Mouse (Mus musculus) cerebellum, adult 2 months (tissue): ENCODE data around the gene Smg6. TPM values are rescaled to one million over a fixed set of nuclear protein-coding genes. Genes with fewer than 3 reads are reported as not detected.
A peak's percentile ranks its signal among the peaks of the same experiment; 100 is the strongest.

ENCODE experiments used
- DNase-seq, 2 experiments: peaks; one replicate each; pipeline ENCODE4 v3.0.0; 2021
- H3K27ac ChIP-seq: fragments of 200-500 bp; 2 replicates; pipeline ENCODE4 v1.5.1; 2012; ENCODE audit warnings: low read length, control low read depth, inconsistent platforms; ENCODE audit not compliant: insufficient read depth
- H3K27me3 ChIP-seq: fragments of 200-500 bp; 2 replicates; pipeline ENCODE4 v1.6.1; 2012; ENCODE audit warnings: inconsistent platforms, mild to moderate bottlenecking, low read length, moderate library complexity; ENCODE audit not compliant: control insufficient read depth, insufficient read depth
- H3K4me1 ChIP-seq: fragments of 200-500 bp; 2 replicates; pipeline ENCODE4 v1.6.1; 2011; ENCODE audit warnings: low read length; ENCODE audit not compliant: control insufficient read depth, insufficient read depth
- H3K4me3 ChIP-seq: fragments of 200-500 bp; replicated peaks from 2 replicates; pipeline ENCODE3; 2011; ENCODE audit warnings: mild to moderate bottlenecking, low read depth, low read length, control low read depth; ENCODE audit not compliant: insufficient read depth
- CTCF ChIP-seq: fragments of 200-500 bp; IDR thresholded peaks from 2 replicates; pipeline ENCODE4 v1.5.1; 2011; ENCODE audit warnings: low read depth, mild to moderate bottlenecking, control low read depth, low read length, moderate library complexity, borderline replicate concordance; ENCODE audit not compliant: insufficient read depth
- POLR2A ChIP-seq: fragments of 200-500 bp; IDR thresholded peaks from 2 replicates; pipeline ENCODE4 v1.6.1; 2011; ENCODE audit warnings: low read length, control low read depth, borderline replicate concordance; ENCODE audit not compliant: insufficient read depth
- WGBS: fragments of 180-500 bp; shearing (Covaris S2); methylation state at CpG from one replicate; pipeline ENCODE4 v1.1.7; 2018; 5-methylcytosine and 5-hydroxymethylcytosine counted together
- polyA plus RNA-seq: library from polyadenylated mRNA; depleted of rRNA; stranded (reverse); fragments of >200 nt; gene quantifications from 2 replicates; pipeline ENCODE4 v1.2.3, GENCODE M21; 2012

The Smg6 gene
- polyA plus RNA-seq, 1 experiment, result 31.1 TPM

DNA sequence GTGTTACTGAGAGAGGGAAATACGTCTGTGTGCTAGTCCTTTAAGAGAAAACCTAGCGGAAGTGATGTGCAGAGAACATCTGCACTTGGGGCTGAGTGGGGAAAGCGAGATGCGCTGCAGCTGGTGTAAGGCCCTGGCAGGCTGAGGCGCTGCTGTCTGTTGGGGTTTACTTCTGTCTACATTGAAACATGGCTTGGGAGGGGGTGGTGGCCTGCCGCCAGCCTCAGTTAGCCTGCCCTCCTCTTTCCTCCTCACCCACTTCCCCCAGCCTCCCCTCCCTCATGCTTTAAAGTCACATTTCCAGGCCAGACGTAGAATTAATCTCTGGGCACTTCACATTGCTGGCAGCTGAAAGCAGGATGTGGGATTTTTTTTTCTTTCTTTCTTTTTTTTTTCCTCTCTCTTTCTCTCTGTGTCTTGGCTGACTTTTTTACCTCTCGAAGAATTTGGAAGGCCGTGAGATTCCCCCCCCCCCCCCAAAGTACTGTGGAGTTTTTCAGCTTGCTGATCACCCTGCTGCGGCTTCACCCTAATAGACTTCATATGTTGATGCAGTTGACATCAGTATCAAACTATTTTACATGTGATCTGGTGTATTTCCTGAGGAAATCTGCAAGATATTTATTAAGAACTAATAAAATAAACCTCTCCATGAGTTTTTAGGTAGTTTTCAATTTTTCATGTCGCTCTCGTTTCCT is 87.5 kb downstream of the Smg6 start:
- H3K27me3 ChIP-seq, result no peaks in the 10 kb centered on the region
- H3K4me1 ChIP-seq, result peaks cover 13% of the 10 kb centered on the region
- DNase-seq, result no peak
- WGBS, result 59% methylated on average over 12 of the region's 12 CpGs
- H3K4me3 ChIP-seq, result no peak overlapping the region
- TF ChIP-seq CTCF (no peak), POLR2A (no peak)
- H3K27ac ChIP-seq, result no peak overlapping the region

DNA sequence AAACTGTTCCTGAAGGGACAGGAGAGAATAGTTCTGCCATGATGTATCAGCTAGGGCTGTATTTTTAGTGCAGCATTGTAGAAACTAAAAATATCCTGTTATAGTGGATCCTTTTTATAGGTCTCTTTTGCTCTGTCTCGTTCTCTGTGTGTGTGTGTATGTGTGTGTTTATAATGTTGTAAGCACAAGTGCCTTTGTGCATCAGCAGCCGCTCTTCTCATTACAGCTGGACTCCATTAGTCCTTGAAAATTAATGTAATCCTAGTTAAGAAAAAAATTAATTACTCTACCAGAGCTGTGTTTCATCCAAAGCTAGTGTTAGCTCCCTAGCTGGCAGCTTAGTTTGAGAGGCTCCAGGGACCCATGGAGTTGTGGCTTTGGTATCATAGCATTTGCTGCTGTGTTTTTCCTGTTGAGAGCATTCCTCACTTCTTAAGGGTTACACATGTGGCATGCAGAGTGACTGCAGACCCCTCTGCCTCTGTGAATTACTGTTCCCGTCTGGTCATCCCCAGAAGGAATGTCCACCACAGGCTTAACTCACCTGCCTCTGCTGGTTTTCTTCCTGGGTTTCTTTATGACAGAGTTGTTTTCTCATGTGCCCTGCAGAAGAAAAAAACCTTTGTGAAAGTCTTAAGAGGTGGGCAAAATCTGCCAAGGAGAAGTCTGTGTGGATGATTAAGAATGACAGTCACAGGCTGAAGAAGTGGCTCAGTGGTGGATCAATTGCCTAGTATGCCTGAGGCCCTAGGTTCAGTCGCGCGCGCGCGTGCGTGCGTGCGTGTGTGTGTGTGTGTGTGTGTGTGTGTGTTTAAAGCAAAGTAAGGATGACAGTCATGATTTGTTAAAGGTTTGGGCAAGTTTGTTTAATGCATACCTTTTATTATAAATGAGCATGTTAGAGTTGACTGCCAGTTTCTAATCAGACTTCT is 88.4 kb downstream of the Smg6 start:
- DNase-seq, result no peak
- peaks cover 9% of the 10 kb centered on the region for H3K4me1 ChIP-seq
- peak overlapping the region; percentile 60; the same call in 1 of the 2 replicates for H3K27ac ChIP-seq
- WGBS, result 86% methylated on average over 12 of the region's 12 CpGs
- TF ChIP-seq CTCF (no peak), POLR2A (no peak)
- H3K4me3 ChIP-seq, result no peak overlapping the region
- H3K27me3 ChIP-seq, result no peaks in the 10 kb centered on the region

DNA sequence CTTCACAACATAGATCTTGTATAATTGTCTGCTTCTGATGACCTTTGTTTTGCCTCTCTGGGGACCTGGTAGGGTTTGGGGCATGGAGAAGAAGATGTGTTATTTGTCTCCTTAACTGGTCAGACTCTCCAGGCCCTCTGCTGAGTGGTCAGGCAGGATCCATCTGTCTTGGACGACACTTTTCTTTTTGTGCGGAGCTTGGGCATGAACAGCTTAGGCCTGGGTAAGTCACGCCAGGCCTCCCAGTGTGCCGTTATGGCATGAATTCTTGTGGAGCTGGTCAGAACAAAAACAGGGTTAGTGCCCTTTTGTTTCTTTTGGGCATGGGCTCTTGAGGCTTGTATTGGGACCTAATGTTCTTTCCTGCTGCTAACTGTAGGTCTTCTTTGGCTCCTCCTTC is 89.2 kb downstream of the Smg6 start:
- H3K4me1 ChIP-seq, result peaks cover 9% of the 10 kb centered on the region
- H3K27ac ChIP-seq, result peak overlapping the region; percentile 60

DNA sequence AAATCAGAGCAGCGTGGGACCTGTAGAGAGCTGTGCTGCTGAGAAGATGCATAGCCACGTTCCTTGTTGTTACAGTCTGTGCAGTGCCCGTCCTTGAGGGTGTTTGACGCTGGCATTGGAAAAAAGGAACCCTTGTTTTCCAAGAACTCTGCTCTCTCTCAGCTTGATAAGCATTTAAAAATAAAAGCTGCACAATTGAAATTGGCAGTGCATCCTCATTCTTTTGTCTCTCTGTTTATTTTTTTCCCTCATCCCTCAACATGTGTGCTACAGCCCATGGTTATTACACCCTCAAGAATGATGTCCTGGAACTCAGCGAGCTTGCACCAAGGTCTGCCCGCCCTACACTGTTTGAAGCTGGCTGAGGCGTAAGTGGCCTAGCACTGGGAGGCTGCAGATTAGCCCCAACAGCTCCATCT is 89.8 kb downstream of the Smg6 start:
- H3K27me3 ChIP-seq, result no peaks in the 10 kb centered on the region
- WGBS, result 23% methylated on average over 7 of the region's 7 CpGs
- no peak overlapping the region for H3K4me3 ChIP-seq
- peak; percentile 40 to 41 for DNase-seq
- H3K27ac ChIP-seq, result peak overlapping the region; percentile 4; the same call in 1 of the 2 replicates
- peaks cover 9% of the 10 kb centered on the region for H3K4me1 ChIP-seq
- TF ChIP-seq CTCF (no peak), POLR2A (no peak)

More for the DNA sequence above, 89.2 kb downstream of the Smg6 start:
- 8% methylated on average over 4 of the region's 4 CpGs for WGBS
- DNase-seq, result peak; percentile 72 to 83
- TF ChIP-seq CTCF (no peak), POLR2A (no peak)
- Histone ChIP-seq H3K4me3 (no peak overlapping the region), H3K27me3 (no peaks in the 10 kb centered on the region)

DNA sequence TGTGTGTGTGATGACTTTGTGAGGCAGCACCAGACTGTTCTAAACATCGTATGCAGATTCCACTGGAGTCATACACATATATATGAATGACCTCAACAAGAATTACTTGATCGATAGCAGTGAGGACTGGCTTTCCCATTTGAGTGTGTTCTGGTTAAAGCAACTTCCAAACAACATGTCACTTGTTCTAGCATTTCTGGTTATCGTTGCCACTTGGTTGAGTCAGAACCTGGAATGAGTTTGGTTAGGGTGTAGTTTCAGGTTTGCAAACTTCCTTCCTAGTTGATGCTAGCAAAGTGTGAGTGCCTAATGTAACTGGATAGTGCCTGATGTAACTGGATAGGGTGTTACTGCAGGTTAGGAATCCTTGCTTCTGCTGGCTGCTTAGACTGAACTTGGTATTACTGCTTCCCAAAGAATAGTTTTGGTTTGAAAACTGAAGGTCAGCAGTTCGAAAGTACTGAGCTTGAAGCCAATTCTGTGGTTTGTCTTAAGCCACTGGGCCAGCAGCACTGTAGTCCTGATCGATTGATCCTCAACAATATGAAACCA is 90.8 kb downstream of the Smg6 start:
- WGBS, result 94% methylated on average over 5 of the region's 5 CpGs
- Histone ChIP-seq H3K27ac (no peak overlapping the region), H3K4me3 (no peak overlapping the region), H3K4me1 (peaks cover 9% of the 10 kb centered on the region), H3K27me3 (no peaks in the 10 kb centered on the region)
- no peak for DNase-seq
- TF ChIP-seq POLR2A (no peak), CTCF (no peak)

DNA sequence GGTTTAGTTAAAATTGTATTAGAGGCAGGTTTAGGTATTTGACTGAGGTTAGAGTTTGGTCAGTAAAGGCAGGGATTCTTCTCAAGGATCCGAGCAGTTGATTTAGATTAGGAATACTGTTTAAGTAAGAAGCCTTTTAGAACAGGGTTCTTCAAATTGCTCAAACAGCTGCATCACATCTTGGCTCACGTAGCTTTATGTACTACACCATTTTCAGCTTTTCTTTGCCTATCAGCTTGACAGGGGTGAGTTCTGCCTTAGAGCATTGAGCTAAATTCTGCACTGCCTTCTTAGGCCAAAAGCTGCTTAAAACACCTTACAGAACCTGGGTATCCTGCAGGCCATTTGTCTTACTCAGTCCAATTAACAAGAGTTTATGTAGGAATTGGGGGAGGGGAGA is 92.2 kb downstream of the Smg6 start:
- Histone ChIP-seq H3K4me3 (no peak overlapping the region), H3K4me1 (peaks cover 9% of the 10 kb centered on the region), H3K27me3 (no peaks in the 10 kb centered on the region), H3K27ac (no peak overlapping the region)
- DNase-seq, result no peak
- WGBS, result 100% methylated on average over 2 of the region's 2 CpGs
- TF ChIP-seq POLR2A, result no peak
- TF ChIP-seq CTCF, result no peak

DNA sequence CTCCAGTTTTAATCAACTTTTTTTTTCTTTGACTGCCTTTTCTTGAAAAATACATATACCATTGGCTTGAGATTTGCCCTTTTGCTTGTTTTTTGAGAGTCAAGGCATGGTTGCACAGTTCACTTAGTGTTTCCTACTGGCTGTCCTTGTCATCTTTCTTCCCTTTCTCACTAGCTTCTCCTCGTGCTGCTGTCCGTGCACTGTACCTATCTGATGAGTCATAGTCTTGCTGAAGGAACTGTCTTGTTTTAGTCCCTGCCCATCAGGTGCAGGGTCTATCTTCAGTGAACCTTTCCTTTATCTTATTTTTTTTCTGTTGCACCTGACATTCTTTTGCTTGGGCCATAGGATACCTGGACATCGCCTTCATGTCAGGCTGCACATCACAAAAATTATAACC is 101.4 kb downstream of the Smg6 start:
- H3K4me3 ChIP-seq, result no peak overlapping the region
- WGBS, result 71% methylated on average over 3 of the region's 3 CpGs
- H3K27me3 ChIP-seq, result no peaks in the 10 kb centered on the region
- TF ChIP-seq POLR2A (no peak), CTCF (no peak)
- H3K27ac ChIP-seq, result no peak overlapping the region
- no peak for DNase-seq
- H3K4me1 ChIP-seq, result no peaks in the 10 kb centered on the region
